Comparison of ENCODE assay signal across 8 mouse cellular contexts in the genomic region with DNA sequence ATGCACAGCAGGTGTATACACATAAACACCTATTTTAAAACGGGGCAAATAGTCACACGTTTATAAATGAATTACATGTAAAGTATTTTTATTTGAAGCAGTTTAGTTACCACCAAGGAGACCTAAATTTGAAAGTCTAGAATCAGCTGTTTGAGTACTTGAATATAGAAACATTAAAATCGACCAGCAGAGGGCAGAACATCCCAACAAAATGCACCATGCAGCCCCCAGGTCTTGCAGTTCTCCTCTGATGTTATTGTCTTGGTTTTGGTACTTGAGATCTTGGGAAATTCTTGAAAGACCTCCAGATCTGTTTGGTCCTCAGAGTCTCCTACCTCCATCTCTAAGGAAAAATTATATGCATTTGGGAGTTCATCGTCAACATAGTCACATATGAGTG.
DNase-seq lines count a peak whose midpoint lies in the region; ATAC-seq and TF ChIP-seq lines count a peak whose summit lies in the region.

No protein-coding gene starts in this region.

- peak; percentile 51 for TF ChIP-seq CTCF in liver, postnatal 0 days (IDR thresholded peaks at IDR 0.05; ENCODE audit: low read depth)

- no peak for DNase-seq in forebrain, embryonic 10.5 days (ENCODE audit: extremely low spot score, low spot score)
- no peak for DNase-seq in liver, postnatal 0 days
- DNase-seq in liver, embryonic 11.5 days (ENCODE audit: low spot score) = no peak
- DNase-seq in adipocyte (ENCODE audit: low spot score) = peak; percentile 22
- DNase-seq in lung, postnatal 36 days = peak; percentile 27
- no peak for DNase-seq in gastrocnemius, postnatal 10 days
- no peak for DNase-seq in kidney, postnatal 14 days

- H3K4me2 ChIP-seq in forebrain, embryonic 13.5 days = no peak overlapping the region
- H3K4me2 ChIP-seq in liver, postnatal 0 days (ENCODE audit: low read depth, low read length) = no peak overlapping the region
- no peak overlapping the region for H3K4me2 ChIP-seq in liver, embryonic 11.5 days

- 32% methylated on average over 4 of the region's 4 CpGs for WGBS in forebrain, embryonic 13.5 days
- WGBS in forebrain, embryonic 10.5 days = 30% methylated on average over 4 of the region's 4 CpGs
- 25% methylated on average over 4 of the region's 4 CpGs for WGBS in liver, postnatal 0 days (ENCODE audit: insufficient replicate concordance)
- 28% methylated on average over 4 of the region's 4 CpGs for WGBS in liver, embryonic 11.5 days

- no peaks in the 10 kb centered on the region for H3K4me1 ChIP-seq in forebrain, embryonic 13.5 days
- no peaks in the 10 kb centered on the region for H3K4me1 ChIP-seq in forebrain, embryonic 10.5 days
- H3K4me1 ChIP-seq in liver, postnatal 0 days (ENCODE audit: insufficient read depth) = no peaks in the 10 kb centered on the region
- H3K4me1 ChIP-seq in liver, embryonic 11.5 days (replicated peaks; ENCODE audit: control insufficient read depth, insufficient read depth, low read length) = no peaks in the 10 kb centered on the region

- H3K27ac ChIP-seq in forebrain, embryonic 13.5 days = no peak overlapping the region
- H3K27ac ChIP-seq in forebrain, embryonic 10.5 days = no peak overlapping the region
- H3K27ac ChIP-seq in liver, postnatal 0 days (ENCODE audit: low read depth) = no peak overlapping the region
- no peak overlapping the region for H3K27ac ChIP-seq in liver, embryonic 11.5 days (ENCODE audit: low read depth, low read length)

- no peaks in the 10 kb centered on the region for H3K27me3 ChIP-seq in forebrain, embryonic 13.5 days
- no peaks in the 10 kb centered on the region for H3K27me3 ChIP-seq in forebrain, embryonic 10.5 days (ENCODE audit: poor library complexity, severe bottlenecking)
- H3K27me3 ChIP-seq in liver, postnatal 0 days (ENCODE audit: insufficient read depth, low read length) = no peaks in the 10 kb centered on the region
- H3K27me3 ChIP-seq in liver, embryonic 11.5 days (replicated peaks; ENCODE audit: control insufficient read depth, insufficient read depth, low read length) = no peaks in the 10 kb centered on the region

- H3K4me3 ChIP-seq in forebrain, embryonic 13.5 days = no peak overlapping the region
- no peak overlapping the region for H3K4me3 ChIP-seq in forebrain, embryonic 10.5 days
- H3K4me3 ChIP-seq in liver, postnatal 0 days (ENCODE audit: low read depth, low read length) = no peak overlapping the region
- H3K4me3 ChIP-seq in liver, embryonic 11.5 days (ENCODE audit: low read depth, low read length) = no peak overlapping the region

- no peak overlapping the region for H3K9ac ChIP-seq in forebrain, embryonic 13.5 days
- no peak overlapping the region for H3K9ac ChIP-seq in liver, postnatal 0 days (replicated peaks)
- no peak overlapping the region for H3K9ac ChIP-seq in liver, embryonic 11.5 days (ENCODE audit: low read depth, low read length)

- no peaks in the 10 kb centered on the region for H3K36me3 ChIP-seq in forebrain, embryonic 13.5 days (ENCODE audit: poor library complexity, severe bottlenecking)
- no peaks in the 10 kb centered on the region for H3K36me3 ChIP-seq in forebrain, embryonic 10.5 days (replicated peaks)
- H3K36me3 ChIP-seq in liver, postnatal 0 days (replicated peaks; ENCODE audit: insufficient read depth, low read length) = no peaks in the 10 kb centered on the region
- H3K36me3 ChIP-seq in liver, embryonic 11.5 days (ENCODE audit: control insufficient read depth, insufficient read depth, low read length) = no peaks in the 10 kb centered on the region

- peak; percentile 55 for ATAC-seq in forebrain, embryonic 13.5 days
- ATAC-seq in liver, postnatal 0 days = no peak
- ATAC-seq in liver, embryonic 11.5 days (replicated peaks; ENCODE audit: low FRiP score) = no peak

- no peaks in the 10 kb centered on the region for H3K9me3 ChIP-seq in forebrain, embryonic 13.5 days (replicated peaks)
- H3K9me3 ChIP-seq in forebrain, embryonic 10.5 days = no peaks in the 10 kb centered on the region
- no peaks in the 10 kb centered on the region for H3K9me3 ChIP-seq in liver, postnatal 0 days (ENCODE audit: low read length)
- H3K9me3 ChIP-seq in liver, embryonic 11.5 days (ENCODE audit: control insufficient read depth, low read length) = no peaks in the 10 kb centered on the region

- no peak for TF ChIP-seq EP300 in liver, postnatal 0 days (IDR thresholded peaks at IDR 0.05; ENCODE audit: low read depth)

Comparison
In these comparisons a context has a peak if more than half of its experiments do, and no peak if none do; other contexts are left out.
1. DNase-seq: peak in adipocyte (single experiment) and lung, postnatal 36 days (single experiment); none in forebrain, embryonic 10.5 days (single experiment), liver, postnatal 0 days (single experiment), liver, embryonic 11.5 days (single experiment), gastrocnemius, postnatal 10 days (single experiment) and kidney, postnatal 14 days (single experiment).